Comparison of ENCODE assay signal across 16 mouse cellular contexts in the genomic region with DNA sequence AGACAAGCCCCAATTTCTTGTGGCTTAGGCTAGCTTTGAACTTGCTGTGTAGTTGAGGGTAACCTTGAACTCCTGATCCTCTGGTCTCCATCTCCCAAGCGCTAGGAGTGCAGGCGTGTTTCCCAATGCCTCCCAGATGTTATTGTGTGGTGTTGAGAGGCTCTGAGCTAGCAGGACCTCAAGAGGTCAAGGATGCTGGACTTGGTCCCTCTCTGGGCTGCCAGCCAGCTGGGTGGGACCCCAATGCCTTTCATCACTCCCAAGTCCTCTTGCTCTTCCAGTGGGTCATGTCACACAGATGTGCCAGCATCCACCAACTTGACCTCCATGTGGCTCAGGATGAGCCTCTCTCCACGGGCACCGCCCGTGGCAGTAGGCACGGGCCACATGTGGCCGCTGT. TPM values are rescaled to one million over a fixed set of nuclear protein-coding genes. Genes with fewer than 3 reads are reported as not detected.
DNase-seq lines count a peak whose midpoint lies in the region; ATAC-seq lines count a peak whose summit lies in the region.
"Had no signal": no experiment of that assay in that cellular context is flagged by ENCODE, and none has a peak within 500 bp of the region (broad histone marks: within the 10 kb centered on the region; RNA-seq: fewer than 3 reads in every experiment).

No protein-coding gene starts in this region.

- no peaks in the 10 kb centered on the region for H3K36me3 ChIP-seq in heart, embryonic 12.5 days
- H3K36me3 ChIP-seq: embryonic facial prominence, embryonic 12.5 days; hindbrain, embryonic 15.5 days had no signal

- H3K4me2 ChIP-seq in heart, embryonic 12.5 days = no peak overlapping the region
- H3K4me2 ChIP-seq: embryonic facial prominence, embryonic 12.5 days; hindbrain, embryonic 15.5 days had no signal

- no peaks in the 10 kb centered on the region for H3K9me3 ChIP-seq in heart, embryonic 12.5 days (replicated peaks)
- H3K9me3 ChIP-seq: embryonic facial prominence, embryonic 12.5 days; hindbrain, embryonic 15.5 days had no signal

- H3K27ac ChIP-seq in heart, embryonic 12.5 days (ENCODE audit: poor library complexity, severe bottlenecking) = no peak overlapping the region
- H3K27ac ChIP-seq: hindbrain, embryonic 15.5 days had no signal

- intact Hi-C loops in heart, postnatal 10 days (cut with DNase I) = no loop called here

- ATAC-seq in heart, embryonic 12.5 days (ENCODE audit: insufficient number of reproducible peaks, low FRiP score) = no peak

- H3K9ac ChIP-seq in heart, embryonic 12.5 days = no peak overlapping the region
- H3K9ac ChIP-seq: embryonic facial prominence, embryonic 12.5 days; hindbrain, embryonic 15.5 days had no signal

- peaks cover 70% of the 10 kb centered on the region for H3K4me1 ChIP-seq in heart, embryonic 12.5 days (replicated peaks)
- H3K4me1 ChIP-seq: hindbrain, embryonic 15.5 days had no signal

- peak; percentile 93 for DNase-seq in heart, adult 11 months
- peak; percentile 73 for DNase-seq in testis, postnatal 10 days (ENCODE audit: low spot score)
- no peak for DNase-seq in testis, postnatal 14 days (ENCODE audit: low spot score)
- peak; percentile 79 to 81 for DNase-seq in heart, postnatal 10 days
- no peak for DNase-seq in thymus, postnatal 25 days
- DNase-seq in ovary, postnatal 36 days (ENCODE audit: low spot score) = no peak
- DNase-seq in kidney, postnatal 4 days = no peak
- DNase-seq: cerebellum, postnatal 14 days; kidney, adult 9 months; layer of hippocampus, adult 9-11 months; left cerebral cortex, postnatal 4 days; thymus, adult 2 months had no signal

- no peak overlapping the region for H3K4me3 ChIP-seq in heart, embryonic 12.5 days
- H3K4me3 ChIP-seq: embryonic facial prominence, embryonic 12.5 days; forebrain, embryonic 10.5 days; hindbrain, embryonic 15.5 days had no signal

- WGBS in heart, embryonic 12.5 days = 73% methylated on average over 7 of the region's 7 CpGs

- H3K27me3 ChIP-seq in heart, embryonic 12.5 days (replicated peaks) = no peaks in the 10 kb centered on the region
- H3K27me3 ChIP-seq: embryonic facial prominence, embryonic 12.5 days; hindbrain, embryonic 15.5 days had no signal

RNA-seq across cellular contexts. Expression of a gene that starts 16.9 kb away (rescaled TPM):
- polyA plus RNA-seq in heart, embryonic 12.5 days (2016; fragmentation: Nextera tagmentation; extraction: Ambion mirVana) = 67.2 and 70.8 TPM in 2 replicates
- 1 to 10 TPM; 4.0 to 4.6 TPM for total RNA-seq in heart, postnatal 10 days (2021)

RNA-seq across cellular contexts. Expression of a gene that starts 54.3 kb away (rescaled TPM):
- polyA plus RNA-seq in heart, embryonic 12.5 days (2016; fragmentation: Nextera tagmentation; extraction: Ambion mirVana) = 0.26 and 0.30 TPM in 2 replicates
- not detected for total RNA-seq in heart, postnatal 10 days (2021)

Comparison
In these comparisons a context has a peak if more than half of its experiments do, and no peak if none do; other contexts are left out.
1. DNase-seq: peak in heart, adult 11 months (single experiment), testis, postnatal 10 days (single experiment) and heart, postnatal 10 days (2 of 2); none in testis, postnatal 14 days (single experiment), thymus, postnatal 25 days (single experiment), ovary, postnatal 36 days (single experiment) and kidney, postnatal 4 days (0 of 2).